Mouse (Mus musculus) MEL (cell line): ENCODE results near the gene Prnd. TPM values are rescaled to one million over a fixed set of nuclear protein-coding genes. Genes with fewer than 3 reads are reported as not detected.

ENCODE experiments used
- DNase-seq: peaks from one replicate; pipeline ENCODE4 v3.0.0; 2011; ENCODE audit warnings: low read depth, low spot score
- H3K27ac ChIP-seq: 2 replicates; pipeline ENCODE4 v1.5.1; 2012; ENCODE audit warnings: low read depth, mild to moderate bottlenecking, control low read depth, low read length, moderate library complexity; ENCODE audit not compliant: control insufficient read depth
- H3K27me3 ChIP-seq, 2 experiments: fragments of 150-350 bp in 1 of 2; sonication (generic) in 1 of 2; 2 replicates each; pipeline ENCODE4 v1.6.1; 2012; ENCODE audit warnings: low read length in 2 of 2, mild to moderate bottlenecking in 2 of 2, improper control_type of control experiment in 1 of 2, moderate library complexity in 1 of 2; ENCODE audit not compliant: insufficient read depth in 2 of 2, control insufficient read depth in 1 of 2
- H3K36me3 ChIP-seq, 2 experiments: 2 replicates each; pipeline ENCODE4 v1.6.1; 2012 to 2014; ENCODE audit warnings: low read length in 2 of 2, improper control_type of control experiment in 1 of 2, inconsistent platforms in 1 of 2, mild to moderate bottlenecking in 1 of 2; ENCODE audit not compliant: insufficient read depth in 2 of 2, control insufficient read depth in 1 of 2
- H3K4me1 ChIP-seq, 2 experiments: fragments of 150-350 bp in 1 of 2; sonication (generic) in 1 of 2; 2 replicates each; pipeline ENCODE4 v1.6.1; 2012; ENCODE audit warnings: low read length in 2 of 2, improper control_type of control experiment in 1 of 2, mild to moderate bottlenecking in 1 of 2; ENCODE audit not compliant: insufficient read depth in 2 of 2, control insufficient read depth in 1 of 2
- H3K4me3 ChIP-seq, 2 experiments: fragments of 150-350 bp in 1 of 2; sonication (generic) in 1 of 2; 2 replicates each; pipeline ENCODE4 v1.5.1; 2012; ENCODE audit warnings: low read depth in 2 of 2, low read length in 2 of 2, mild to moderate bottlenecking in 2 of 2, moderate library complexity in 2 of 2, control low read depth in 1 of 2, improper control_type of control experiment in 1 of 2; ENCODE audit not compliant: control insufficient read depth in 1 of 2, insufficient read depth in 1 of 2
- H3K79me2 ChIP-seq: 2 replicates; pipeline ENCODE4 v1.6.1; 2012; ENCODE audit warnings: mild to moderate bottlenecking, low read length, moderate library complexity; ENCODE audit not compliant: control insufficient read depth, poor library complexity, insufficient read depth
- H3K9ac ChIP-seq: 2 replicates; pipeline ENCODE4 v1.6.1; 2012; ENCODE audit warnings: low read depth, mild to moderate bottlenecking, control low read depth, low read length, moderate library complexity; ENCODE audit not compliant: control insufficient read depth, poor library complexity, severe bottlenecking
- H3K9me3 ChIP-seq: fragments of 150-350 bp; sonication (generic); replicated peaks from 2 replicates; pipeline ENCODE4 v1.6.1; 2012; ENCODE audit warnings: mild to moderate bottlenecking, low read length, improper control_type of control experiment, moderate library complexity; ENCODE audit not compliant: insufficient read depth
- CHD2 ChIP-seq: IDR thresholded peaks from 2 replicates; pipeline ENCODE4 v1.6.1; 2011; ENCODE audit warnings: low read length, improper control_type of control experiment
- ELF1 ChIP-seq: IDR thresholded peaks from 2 replicates; pipeline ENCODE4 v1.6.1; 2014; ENCODE audit warnings: low read depth, mild to moderate bottlenecking, inconsistent platforms, low read length, improper control_type of control experiment, moderate library complexity
- EP300 ChIP-seq, 2 experiments: IDR thresholded peaks; 2 replicates each; pipeline ENCODE4 v1.6.1; 2011; ENCODE audit warnings: improper control_type of control experiment in 2 of 2, low read length in 2 of 2, low read depth in 1 of 2, mild to moderate bottlenecking in 1 of 2
- ETS1 ChIP-seq: IDR thresholded peaks from 2 replicates; pipeline ENCODE4 v1.6.1; 2012; ENCODE audit warnings: low read depth, mild to moderate bottlenecking, inconsistent platforms, low read length, improper control_type of control experiment, moderate library complexity
- GABPA ChIP-seq: IDR thresholded peaks from 2 replicates; pipeline ENCODE4 v1.6.1; 2012; ENCODE audit warnings: low read depth, mild to moderate bottlenecking, inconsistent platforms, low read length, improper control_type of control experiment, moderate library complexity
- GATA1 ChIP-seq: IDR thresholded peaks from 2 replicates; pipeline ENCODE4 v1.6.1; 2011; ENCODE audit warnings: low read depth, low read length, improper control_type of control experiment
- HCFC1 ChIP-seq: IDR thresholded peaks from 2 replicates; pipeline ENCODE4 v1.6.1; 2012; ENCODE audit warnings: low read depth, mild to moderate bottlenecking, inconsistent platforms, low read length, improper control_type of control experiment, moderate library complexity
- MAZ ChIP-seq: IDR thresholded peaks from 2 replicates; pipeline ENCODE4 v1.6.1; 2012; ENCODE audit warnings: low read depth, mild to moderate bottlenecking, inconsistent platforms, low read length, improper control_type of control experiment
- NELFE ChIP-seq: IDR thresholded peaks from 2 replicates; pipeline ENCODE4 v1.6.1; 2011; ENCODE audit warnings: low read depth, low read length, improper control_type of control experiment
- POLR2A ChIP-seq, 2 experiments: IDR thresholded peaks; 2 replicates each; pipeline ENCODE4 v1.6.1; 2011 to 2012; ENCODE audit warnings: low read length in 2 of 2, mild to moderate bottlenecking in 2 of 2, control low read depth in 1 of 2, improper control_type of control experiment in 1 of 2, low read depth in 1 of 2, moderate library complexity in 1 of 2; ENCODE audit not compliant: control insufficient read depth in 1 of 2, insufficient read depth in 1 of 2, poor library complexity in 1 of 2
- RCOR1 ChIP-seq: IDR thresholded peaks from 2 replicates; pipeline ENCODE4 v1.6.1; 2012; ENCODE audit warnings: low read depth, mild to moderate bottlenecking, inconsistent platforms, low read length, improper control_type of control experiment
- SIN3A ChIP-seq: IDR thresholded peaks from 2 replicates; pipeline ENCODE4 v1.6.1; 2012; ENCODE audit warnings: low read length, improper control_type of control experiment, inconsistent platforms
- SMC3 ChIP-seq: IDR thresholded peaks from 2 replicates; pipeline ENCODE4 v1.6.1; 2011; ENCODE audit warnings: low read depth, low read length, improper control_type of control experiment
- TAL1 ChIP-seq: IDR thresholded peaks from 2 replicates; pipeline ENCODE4 v1.6.1; 2012; ENCODE audit warnings: mild to moderate bottlenecking, inconsistent platforms, low read length, moderate library complexity, mixed read lengths
- TCF12 ChIP-seq: IDR thresholded peaks from 2 replicates; pipeline ENCODE4 v1.6.1; 2014; ENCODE audit warnings: low read depth, mild to moderate bottlenecking, inconsistent platforms, low read length, improper control_type of control experiment, moderate library complexity
- UBTF ChIP-seq: IDR thresholded peaks from 2 replicates; pipeline ENCODE4 v1.6.1; 2012; ENCODE audit warnings: low read depth, mild to moderate bottlenecking, inconsistent platforms, low read length, improper control_type of control experiment, moderate library complexity, borderline replicate concordance; ENCODE audit not compliant: insufficient read depth
- USF1 ChIP-seq: IDR thresholded peaks from 2 replicates; pipeline ENCODE4 v1.6.1; 2014; ENCODE audit warnings: low read depth, mild to moderate bottlenecking, inconsistent platforms, low read length, improper control_type of control experiment, moderate library complexity
- USF2 ChIP-seq, 2 experiments: IDR thresholded peaks; 2 replicates each; pipeline ENCODE4 v1.6.1; 2011 to 2012; ENCODE audit warnings: improper control_type of control experiment in 2 of 2, low read length in 2 of 2, borderline replicate concordance in 1 of 2, inconsistent platforms in 1 of 2, low read depth in 1 of 2, mild to moderate bottlenecking in 1 of 2; ENCODE audit not compliant: insufficient read depth in 1 of 2
- ZC3H11A ChIP-seq: IDR thresholded peaks from 2 replicates; pipeline ENCODE4 v1.6.1; 2012; ENCODE audit warnings: low read depth, mild to moderate bottlenecking, inconsistent platforms, low read length, improper control_type of control experiment
- ZKSCAN1 ChIP-seq: IDR thresholded peaks from 2 replicates; pipeline ENCODE4 v1.6.1; 2012; ENCODE audit warnings: low read depth, mild to moderate bottlenecking, inconsistent platforms, low read length, improper control_type of control experiment, moderate library complexity
- ZMIZ1 ChIP-seq: IDR thresholded peaks from 2 replicates; pipeline ENCODE4 v1.6.1; 2012; ENCODE audit warnings: low read depth, mild to moderate bottlenecking, inconsistent platforms, low read length, improper control_type of control experiment, moderate library complexity
- ZNF384 ChIP-seq: IDR thresholded peaks from 2 replicates; pipeline ENCODE4 v1.6.1; 2012; ENCODE audit warnings: low read depth, mild to moderate bottlenecking, inconsistent platforms, low read length, improper control_type of control experiment
- polyA plus RNA-seq, 2 experiments: library from polyadenylated mRNA; stranded (reverse) in 1 of 2; unstranded in 1 of 2; fragments of >175 nt in 1 of 2; fragments of >200 nt in 1 of 2; gene quantifications; 2 replicates each; pipeline versions ENCODE4 v1.2.1 to v1.2.4; 2012; ENCODE audit warnings: low replicate concordance in 2 of 2, low read depth in 1 of 2; ENCODE audit not compliant: insufficient read length in 2 of 2, insufficient read depth in 1 of 2, missing spikeins in 1 of 2
- total RNA-seq: library from RNA; depleted of rRNA; stranded (reverse); fragments of 300-350 nt; gene quantifications from 2 replicates; pipeline ENCODE4 v1.2.3, GENCODE M21; 2012

Prnd gene
- total and polyA plus RNA-seq, 3 experiments, result 0.06 TPM; not detected in 2

DNA sequence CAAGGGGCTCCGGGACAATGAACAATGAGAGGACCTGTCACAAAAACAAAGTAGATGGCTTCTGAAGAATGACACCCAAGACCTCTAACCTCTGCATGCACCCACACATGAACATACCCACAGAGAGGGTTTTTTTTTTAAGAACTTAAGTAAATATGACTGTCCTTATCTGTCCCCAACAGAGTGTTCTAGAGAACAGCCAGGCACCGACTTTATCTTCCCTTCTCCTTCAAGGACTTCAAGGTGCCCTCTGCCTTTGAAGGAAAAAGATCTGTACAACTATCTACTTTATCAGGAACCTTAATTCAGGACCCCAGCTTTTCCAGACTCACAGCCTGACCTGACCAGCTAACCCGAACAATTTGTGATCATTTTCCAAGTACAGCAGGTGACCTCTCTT is 10.2 kb upstream of the Prnd start:
- peak; percentile 48 for DNase-seq
- H3K9ac ChIP-seq, result no peak overlapping the region
- H3K27me3 ChIP-seq, result no peaks in the 10 kb centered on the region
- TF ChIP-seq TCF12 (peak; percentile 86), TAL1 (peak; percentile 85), ZMIZ1 (no peak), USF1 (no peak), SMC3 (0 out of 2 replicates have a peak, but pooled peaks have one; percentile 2), ETS1 (peak; percentile 48; the same call in 1 of the 2 replicates), EP300 (IDR thresholded peaks at IDR 0.05; ENCODE audit: low read depth in 1 of 2, low read length in 2 of 2) (peak; percentile 77 to 88), NELFE (no peak), ZNF384 (peak; percentile 88), GATA1 (peak; percentile 78), SIN3A (peak; percentile 28; the same call in 1 of the 2 replicates), RCOR1 (peak; percentile 58; the same call in 1 of the 2 replicates)
- TF ChIP-seq, all 39 proteins: peak for 9
- no peak overlapping the region for H3K4me3 ChIP-seq
- peaks cover 0 to 5% of the 10 kb centered on the region in 2 experiments; a peak in 1 of 4 replicates for H3K36me3 ChIP-seq
- H3K27ac ChIP-seq, result no peak overlapping the region
- no peaks in the 10 kb centered on the region for H3K9me3 ChIP-seq
- H3K79me2 ChIP-seq, result no peaks in the 10 kb centered on the region
- H3K4me1 ChIP-seq, result peaks cover 0 to 8% of the 10 kb centered on the region in 2 experiments; a peak in 2 of 4 replicates

DNA sequence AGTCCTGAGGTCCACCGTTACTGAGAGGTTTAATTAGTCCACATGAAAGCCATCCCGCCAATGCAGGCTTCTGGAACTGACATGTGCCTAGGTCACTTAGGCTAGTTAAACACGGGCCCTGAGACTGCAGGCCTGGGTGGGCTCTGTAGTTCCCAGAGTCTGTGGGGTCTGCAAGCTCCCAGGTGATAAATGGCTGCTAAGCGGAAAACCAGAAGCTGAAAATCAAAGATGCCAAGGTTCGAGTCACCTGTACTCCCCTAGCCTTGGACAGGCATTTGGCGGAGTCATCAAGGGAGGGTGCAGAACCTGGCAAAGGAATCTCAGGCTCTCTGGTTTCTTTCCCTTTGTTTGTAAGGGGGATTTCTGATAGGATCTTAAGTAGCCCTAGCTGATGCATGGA is 9.2 kb upstream of the Prnd start:
- DNase-seq, result no peak
- H3K9me3 ChIP-seq, result no peaks in the 10 kb centered on the region
- H3K36me3 ChIP-seq, result peaks cover 0 to 5% of the 10 kb centered on the region in 2 experiments; a peak in 1 of 4 replicates
- no peaks in the 10 kb centered on the region for H3K27me3 ChIP-seq
- no peak overlapping the region for H3K27ac ChIP-seq
- H3K4me1 ChIP-seq, result peaks cover 0 to 8% of the 10 kb centered on the region in 2 experiments; a peak in 2 of 4 replicates
- no peaks in the 10 kb centered on the region for H3K79me2 ChIP-seq
- H3K9ac ChIP-seq, result no peak overlapping the region
- TF ChIP-seq TAL1 (no peak), USF2 (IDR thresholded peaks at IDR 0.05; ENCODE audit: borderline replicate concordance in 1 of 2, insufficient read depth in 1 of 2, low read depth in 1 of 2, low read length in 2 of 2) (no peak), ZKSCAN1 (no peak), HCFC1 (no peak), MAZ (no peak), ZNF384 (no peak), SIN3A (no peak), POLR2A (IDR thresholded peaks at IDR 0.05; ENCODE audit: control insufficient read depth in 1 of 2, insufficient read depth in 1 of 2, low read depth in 1 of 2, low read length in 2 of 2, poor library complexity in 1 of 2) (no peak), ZMIZ1 (no peak), ZC3H11A (no peak), EP300 (IDR thresholded peaks at IDR 0.05; ENCODE audit: low read depth in 1 of 2, low read length in 2 of 2) (no peak), CHD2 (no peak), ELF1 (no peak), NELFE (no peak), UBTF (no peak), GABPA (no peak)
- no peak overlapping the region for H3K4me3 ChIP-seq
